Mouse (Mus musculus) kidney, adult 2 months (tissue): Measurements from ENCODE around the gene Armc6. TPM values are rescaled to one million over a fixed set of nuclear protein-coding genes. Genes with fewer than 3 reads are reported as not detected.

Experiments used
- DNase-seq: peaks from one replicate; pipeline ENCODE4 v3.0.0; 2021
- H3K27ac ChIP-seq: fragments of 200-500 bp; 2 replicates; pipeline ENCODE4 v1.5.1; 2012; ENCODE audit warnings: low read depth, low read length, control low read depth, inconsistent platforms; ENCODE audit not compliant: insufficient read depth
- H3K27me3 ChIP-seq: fragments of 200-500 bp; replicated peaks from 2 replicates; pipeline ENCODE4 v1.6.1; 2012; ENCODE audit warnings: mild to moderate bottlenecking, moderate library complexity, low read length, inconsistent platforms; ENCODE audit not compliant: control insufficient read depth, insufficient read depth
- H3K36me3 ChIP-seq: fragments of 200-500 bp; 2 replicates; pipeline ENCODE4 v1.6.1; 2012; ENCODE audit warnings: mild to moderate bottlenecking, moderate library complexity, low read length, inconsistent platforms; ENCODE audit not compliant: control insufficient read depth, insufficient read depth
- H3K4me1 ChIP-seq: fragments of 200-500 bp; 2 replicates; pipeline ENCODE4 v1.6.1; 2011; ENCODE audit warnings: low read length; ENCODE audit not compliant: control insufficient read depth, insufficient read depth
- H3K4me3 ChIP-seq: fragments of 200-500 bp; 2 replicates; pipeline ENCODE4 v1.5.1; 2011; ENCODE audit warnings: mild to moderate bottlenecking, low read depth, low read length, control low read depth; ENCODE audit not compliant: insufficient read depth
- CTCF ChIP-seq: fragments of 200-500 bp; conservative IDR thresholded peaks from 2 replicates; pipeline ENCODE4 v1.5.1; 2011; ENCODE audit warnings: low read depth, mild to moderate bottlenecking, control low read depth, low read length, moderate library complexity, mixed read lengths; ENCODE audit not compliant: insufficient read depth, insufficient read length
- POLR2A ChIP-seq: fragments of 200-500 bp; IDR thresholded peaks from one replicate; pipeline ENCODE4 v1.6.1; 2011; ENCODE audit warnings: low read depth, low read length, control low read depth
- WGBS: fragments of 180-500 bp; shearing (Covaris S2); methylation state at CpG from one replicate; pipeline ENCODE4 v1.1.7; 2018; 5-methylcytosine and 5-hydroxymethylcytosine counted together
- polyA plus RNA-seq: library from polyadenylated mRNA; depleted of rRNA; stranded (reverse); fragments of >200 nt; gene quantifications from 2 replicates; pipeline ENCODE4 v1.2.3, GENCODE M21; 2012

Armc6 gene
- polyA plus RNA-seq, 1 experiment: 14.2 TPM

GRCm38 (mm10) chr8:70197603-70198002 is 36.7 kb downstream of the Armc6 start:
- H3K4me1 ChIP-seq: peaks cover 47% of the 10 kb centered on the region

GRCm38 (mm10) chr8:70195762-70196161 is 38.5 kb downstream of the Armc6 start:
- no peak overlapping the region for H3K4me3 ChIP-seq
- 77% methylated on average over 2 of the region's 2 CpGs for WGBS
- TF ChIP-seq POLR2A (no peak), CTCF (peak; percentile 25; the same call in 1 of the 2 replicates)
- H3K36me3 ChIP-seq: peaks cover 1% of the 10 kb centered on the region; the same call in 1 of the 2 replicates
- peaks cover 46% of the 10 kb centered on the region for H3K4me1 ChIP-seq
- H3K27ac ChIP-seq: no peak overlapping the region
- no peak for DNase-seq
- no peaks in the 10 kb centered on the region for H3K27me3 ChIP-seq

More at GRCm38 (mm10) chr8:70197603-70198002, 36.7 kb downstream of the Armc6 start:
- Histone ChIP-seq H3K27ac (peak overlapping the region; percentile 71; the same call in 1 of the 2 replicates), H3K4me3 (no peak overlapping the region), H3K36me3 (0 out of 2 replicates have a peak, but pooled peaks cover 1% of the 10 kb centered on the region), H3K27me3 (no peaks in the 10 kb centered on the region)
- DNase-seq: peak; percentile 82
- 48% methylated on average over 7 of the region's 7 CpGs for WGBS
- TF ChIP-seq POLR2A (no peak), CTCF (0 out of 2 replicates have a peak, but pooled peaks have one; percentile 12)

- TF ChIP-seq CTCF (no peak), POLR2A (no peak)
- Histone ChIP-seq H3K4me3 (no peak overlapping the region), H3K27ac (peak overlapping the region; percentile 80; the same call in 1 of the 2 replicates), H3K27me3 (no peaks in the 10 kb centered on the region), H3K36me3 (peaks cover 1% of the 10 kb centered on the region; the same call in 1 of the 2 replicates), H3K4me1 (peaks cover 31% of the 10 kb centered on the region)
- peak; percentile 35 for DNase-seq
- WGBS: 69% methylated on average over 3 of the region's 3 CpGs
Measured at GRCm38 (mm10) chr8:70194191-70194590, 40.1 kb downstream of the Armc6 start.

- TF ChIP-seq POLR2A: no peak
- TF ChIP-seq CTCF: no peak
- H3K27ac ChIP-seq: peak overlapping the region; percentile 80
Measured at GRCm38 (mm10) chr8:70193238-70193637, 41.0 kb downstream of the Armc6 start.

GRCm38 (mm10) chr8:70188707-70189106 is 45.6 kb downstream of the Armc6 start:
- Histone ChIP-seq H3K27ac (peak overlapping the region; percentile 69), H3K36me3 (peaks cover 4% of the 10 kb centered on the region; the same call in 1 of the 2 replicates), H3K4me1 (peaks cover 17% of the 10 kb centered on the region; the same call in 1 of the 2 replicates), H3K27me3 (no peaks in the 10 kb centered on the region), H3K4me3 (no peak overlapping the region)
- 47% methylated on average over 7 of the region's 7 CpGs for WGBS
- TF ChIP-seq POLR2A (no peak), CTCF (no peak)
- DNase-seq: peak; percentile 95

More at GRCm38 (mm10) chr8:70193238-70193637, 41.0 kb downstream of the Armc6 start:
- WGBS: 53% methylated on average over 5 of the region's 5 CpGs
- Histone ChIP-seq H3K4me3 (no peak overlapping the region), H3K36me3 (peaks cover 2% of the 10 kb centered on the region; the same call in 1 of the 2 replicates), H3K4me1 (peaks cover 29% of the 10 kb centered on the region), H3K27me3 (no peaks in the 10 kb centered on the region)
- peak; percentile 91 for DNase-seq

- Histone ChIP-seq H3K4me3 (no peak overlapping the region), H3K27ac (no peak overlapping the region), H3K4me1 (peaks cover 8% of the 10 kb centered on the region; the same call in 1 of the 2 replicates), H3K36me3 (peaks cover 2% of the 10 kb centered on the region; the same call in 1 of the 2 replicates), H3K27me3 (no peaks in the 10 kb centered on the region)
- TF ChIP-seq POLR2A (no peak), CTCF (no peak)
- 75% methylated on average over 4 of the region's 4 CpGs for WGBS
- no peak for DNase-seq
Measured at GRCm38 (mm10) chr8:70183194-70183593, 51.1 kb downstream of the Armc6 start.

- no peaks in the 10 kb centered on the region; the same call in 1 of the 2 replicates for H3K36me3 ChIP-seq
- H3K4me3 ChIP-seq: no peak overlapping the region
- H3K27ac ChIP-seq: no peak overlapping the region
- no peaks in the 10 kb centered on the region for H3K4me1 ChIP-seq
- H3K27me3 ChIP-seq: no peaks in the 10 kb centered on the region
- 77% methylated on average over 2 of the region's 2 CpGs for WGBS
- DNase-seq: no peak
- TF ChIP-seq CTCF: no peak
Measured at GRCm38 (mm10) chr8:70181903-70182252, 52.4 kb downstream of the Armc6 start.
